Comparison of ENCODE assay signal across 25 mouse cellular contexts in the genomic region with DNA sequence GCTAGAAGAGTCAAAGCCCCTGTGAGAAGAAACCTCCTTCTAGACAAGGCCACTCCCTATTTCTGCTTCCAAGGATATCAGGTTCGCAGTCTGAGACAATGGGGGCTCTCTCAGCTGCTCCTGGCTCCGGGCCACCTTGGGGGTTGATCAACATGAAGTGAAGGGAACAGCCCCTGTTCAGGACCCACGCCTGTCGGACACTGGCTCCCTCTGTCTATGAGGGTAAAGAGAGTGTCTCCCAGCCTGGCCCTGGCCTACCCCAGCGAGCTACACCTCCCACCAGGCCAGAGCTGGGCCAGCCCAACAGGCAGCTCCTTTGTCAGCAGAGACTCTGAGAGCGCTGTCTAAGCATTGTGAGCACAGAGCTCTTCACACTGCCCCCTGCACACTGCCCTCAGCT. TPM values are rescaled to one million over a fixed set of nuclear protein-coding genes. Genes with fewer than 3 reads are reported as not detected.
DNase-seq lines count a peak whose midpoint lies in the region; ATAC-seq and TF ChIP-seq lines count a peak whose summit lies in the region.
"Had no signal": no experiment of that assay in that cellular context is flagged by ENCODE, and none has a peak within 500 bp of the region (broad histone marks: within the 10 kb centered on the region; RNA-seq: fewer than 3 reads in every experiment).

No protein-coding gene starts in this region.

- no peaks in the 10 kb centered on the region for H3K9me3 ChIP-seq in heart, embryonic 15.5 days (replicated peaks)
- no peaks in the 10 kb centered on the region for H3K9me3 ChIP-seq in neural tube, embryonic 13.5 days
- no peaks in the 10 kb centered on the region for H3K9me3 ChIP-seq in embryonic facial prominence, embryonic 13.5 days
- H3K9me3 ChIP-seq in hindbrain, postnatal 0 days (ENCODE audit: low read length): no peaks in the 10 kb centered on the region
- H3K9me3 ChIP-seq in liver, embryonic 12.5 days (replicated peaks): no peaks in the 10 kb centered on the region
- H3K9me3 ChIP-seq: forebrain, embryonic 15.5 days; hindbrain, embryonic 15.5 days; megakaryocyte, embryonic 14.5 days had no signal

- ATAC-seq in heart, embryonic 15.5 days (replicated peaks; ENCODE audit: insufficient number of reproducible peaks, insufficient read depth, low FRiP score, low read depth): peak; percentile 59; the same call in 1 of the 2 replicates
- peak; percentile 64 for ATAC-seq in neural tube, embryonic 13.5 days (ENCODE audit: low read depth)
- no peak for ATAC-seq in embryonic facial prominence, embryonic 13.5 days (ENCODE audit: insufficient number of reproducible peaks, insufficient read depth, low FRiP score, low TSS enrichment, low read depth)
- ATAC-seq in hindbrain, postnatal 0 days: peak; percentile 80
- no peak for ATAC-seq in liver, embryonic 12.5 days
- ATAC-seq: forebrain, embryonic 15.5 days; liver, postnatal 0 days had no signal

- no peak for TF ChIP-seq CTCF in hindbrain, postnatal 0 days (IDR thresholded peaks at IDR 0.05; ENCODE audit: low read depth)

- H3K36me3 ChIP-seq in heart, embryonic 15.5 days: no peaks in the 10 kb centered on the region
- H3K36me3 ChIP-seq in neural tube, embryonic 13.5 days: no peaks in the 10 kb centered on the region
- H3K36me3 ChIP-seq in embryonic facial prominence, embryonic 13.5 days: no peaks in the 10 kb centered on the region
- H3K36me3 ChIP-seq in hindbrain, postnatal 0 days (ENCODE audit: insufficient read depth, low read length): no peaks in the 10 kb centered on the region
- H3K36me3 ChIP-seq in liver, embryonic 12.5 days: no peaks in the 10 kb centered on the region
- H3K36me3 ChIP-seq: forebrain, embryonic 15.5 days; hindbrain, embryonic 15.5 days had no signal

- H3K9ac ChIP-seq in heart, embryonic 15.5 days: no peak overlapping the region
- no peak overlapping the region for H3K9ac ChIP-seq in neural tube, embryonic 13.5 days
- 0 out of 2 replicates have a peak overlapping the region, but pooled peaks have one; percentile 44 for H3K9ac ChIP-seq in embryonic facial prominence, embryonic 13.5 days
- H3K9ac ChIP-seq in hindbrain, postnatal 0 days (replicated peaks; ENCODE audit: low read length): no peak overlapping the region
- no peak overlapping the region for H3K9ac ChIP-seq in liver, embryonic 12.5 days
- H3K9ac ChIP-seq: forebrain, embryonic 15.5 days; hindbrain, embryonic 15.5 days; liver, postnatal 0 days had no signal

- DNase-seq in heart, adult 8-10 months (ENCODE audit: low spot score): no peak
- DNase-seq in neural tube, embryonic 10.5 days (ENCODE audit: extremely low spot score, low spot score): no peak
- no peak for DNase-seq in hindbrain, postnatal 0 days (ENCODE audit: low spot score)
- no peak for DNase-seq in ovary, postnatal 10 days (ENCODE audit: low spot score)
- DNase-seq: adrenal gland, postnatal 25 days; cerebellum, adult 8-10 months; gastrocnemius, postnatal 36 days; kidney, adult 11 months; kidney, postnatal 10 days; liver; liver, postnatal 0 days; thymus, postnatal 36 days had no signal

- H3K27me3 ChIP-seq in heart, embryonic 15.5 days: peaks cover 33% of the 10 kb centered on the region
- H3K27me3 ChIP-seq in neural tube, embryonic 13.5 days: peaks cover 22% of the 10 kb centered on the region
- peaks cover 29% of the 10 kb centered on the region for H3K27me3 ChIP-seq in embryonic facial prominence, embryonic 13.5 days
- peaks cover 8% of the 10 kb centered on the region; the same call in 1 of the 2 replicates for H3K27me3 ChIP-seq in hindbrain, postnatal 0 days (ENCODE audit: insufficient read depth, low read length)
- H3K27me3 ChIP-seq in liver, embryonic 12.5 days (replicated peaks): peaks cover 34% of the 10 kb centered on the region

- no peak overlapping the region for H3K4me2 ChIP-seq in heart, embryonic 15.5 days
- H3K4me2 ChIP-seq in neural tube, embryonic 13.5 days: no peak overlapping the region
- H3K4me2 ChIP-seq in embryonic facial prominence, embryonic 13.5 days: no peak overlapping the region
- H3K4me2 ChIP-seq in hindbrain, postnatal 0 days (ENCODE audit: low read depth, low read length): no peak overlapping the region
- H3K4me2 ChIP-seq in liver, embryonic 12.5 days: no peak overlapping the region
- H3K4me2 ChIP-seq: forebrain, embryonic 15.5 days; hindbrain, embryonic 15.5 days had no signal

- 52% methylated on average over 6 of the region's 6 CpGs for WGBS in heart, embryonic 15.5 days
- WGBS in neural tube, embryonic 13.5 days: 48% methylated on average over 6 of the region's 6 CpGs
- WGBS in embryonic facial prominence, embryonic 13.5 days: 15% methylated on average over 6 of the region's 6 CpGs
- WGBS in hindbrain, postnatal 0 days: 27% methylated on average over 6 of the region's 6 CpGs
- 52% methylated on average over 6 of the region's 6 CpGs for WGBS in liver, embryonic 12.5 days (ENCODE audit: insufficient replicate concordance)

- no peak overlapping the region for H3K27ac ChIP-seq in heart, embryonic 15.5 days
- peak overlapping the region; percentile 2 for H3K27ac ChIP-seq in neural tube, embryonic 13.5 days (replicated peaks)
- H3K27ac ChIP-seq in embryonic facial prominence, embryonic 13.5 days: peak overlapping the region; percentile 24; the same call in 1 of the 2 replicates
- no peak overlapping the region for H3K27ac ChIP-seq in hindbrain, postnatal 0 days
- no peak overlapping the region for H3K27ac ChIP-seq in liver, embryonic 12.5 days
- H3K27ac ChIP-seq: forebrain, embryonic 15.5 days; hindbrain, embryonic 15.5 days had no signal

- H3K4me3 ChIP-seq in heart, embryonic 15.5 days: no peak overlapping the region
- no peak overlapping the region for H3K4me3 ChIP-seq in neural tube, embryonic 13.5 days
- H3K4me3 ChIP-seq in embryonic facial prominence, embryonic 13.5 days: no peak overlapping the region
- no peak overlapping the region for H3K4me3 ChIP-seq in hindbrain, postnatal 0 days (ENCODE audit: low read length)
- no peak overlapping the region for H3K4me3 ChIP-seq in liver, embryonic 12.5 days
- H3K4me3 ChIP-seq: forebrain, embryonic 15.5 days; hindbrain, embryonic 15.5 days; megakaryocyte, embryonic 14.5 days had no signal

- H3K4me1 ChIP-seq in heart, embryonic 15.5 days (replicated peaks): peaks cover 8% of the 10 kb centered on the region
- H3K4me1 ChIP-seq in neural tube, embryonic 13.5 days (replicated peaks): peaks cover 24% of the 10 kb centered on the region
- peaks cover 14% of the 10 kb centered on the region for H3K4me1 ChIP-seq in embryonic facial prominence, embryonic 13.5 days
- no peaks in the 10 kb centered on the region; the same call in 1 of the 2 replicates for H3K4me1 ChIP-seq in hindbrain, postnatal 0 days (ENCODE audit: insufficient read depth, low read length)
- H3K4me1 ChIP-seq in liver, embryonic 12.5 days: peaks cover 8% of the 10 kb centered on the region

RNA-seq across cellular contexts. Expression of gene Kif19a, which starts 4.7 kb away (rescaled TPM):
- polyA plus RNA-seq in heart, embryonic 15.5 days (2015; fragmentation: Nextera tagmentation; extraction: Ambion mirVana): 0.16 and 0.33 TPM in 2 replicates
- total RNA-seq in heart, adult 8-10 months (2022): under 1 TPM; 0.25 to 0.80 (median 0.42) TPM
- polyA plus RNA-seq in neural tube, embryonic 13.5 days (2015; fragmentation: Nextera tagmentation; extraction: Ambion mirVana): 1.3 and 1.6 TPM in 2 replicates
- polyA plus RNA-seq in embryonic facial prominence, embryonic 13.5 days (2015; fragmentation: Nextera tagmentation; extraction: Ambion mirVana): 0.69 and 2.2 TPM in 2 replicates
- 7.4 and 13.5 TPM in 2 replicates for total RNA-seq in hindbrain, postnatal 0 days (2014; rRNA removed)
- 0.99 and 1.6 TPM in 2 replicates for polyA plus RNA-seq in hindbrain, postnatal 0 days (2015; fragmentation: Nextera tagmentation; extraction: Ambion mirVana)
- polyA plus RNA-seq in liver, embryonic 12.5 days (2016; fragmentation: Nextera tagmentation; extraction: Ambion mirVana): 0.13 TPM in 1 of 2 replicates, not detected in the other
- total RNA-seq: MEL had no signal

RNA-seq across cellular contexts. Expression of gene Btbd17, which starts 25.8 kb away (rescaled TPM):
- 0.08 and 0.46 TPM in 2 replicates for polyA plus RNA-seq in heart, embryonic 15.5 days (2015; fragmentation: Nextera tagmentation; extraction: Ambion mirVana)
- total RNA-seq in heart, adult 8-10 months (2022): not detected
- 19.4 and 22.7 TPM in 2 replicates for polyA plus RNA-seq in neural tube, embryonic 13.5 days (2015; fragmentation: Nextera tagmentation; extraction: Ambion mirVana)
- polyA plus RNA-seq in embryonic facial prominence, embryonic 13.5 days (2015; fragmentation: Nextera tagmentation; extraction: Ambion mirVana): 1.1 and 1.6 TPM in 2 replicates
- total RNA-seq in hindbrain, postnatal 0 days (2014; rRNA removed): 84.6 and 94.0 TPM in 2 replicates
- 30.4 and 31.1 TPM in 2 replicates for polyA plus RNA-seq in hindbrain, postnatal 0 days (2015; fragmentation: Nextera tagmentation; extraction: Ambion mirVana)
- polyA plus RNA-seq in liver, embryonic 12.5 days (2016; fragmentation: Nextera tagmentation; extraction: Ambion mirVana): not detected in 2 replicates
- total RNA-seq: adrenal gland, postnatal 25 days; CH12.LX; MEL had no signal
- polyA plus RNA-seq: liver, postnatal 0 days had no signal

RNA-seq across cellular contexts. Expression of gene Gpr142, which starts 28.8 kb away (rescaled TPM):
- not detected in 2 replicates for polyA plus RNA-seq in heart, embryonic 15.5 days (2015; fragmentation: Nextera tagmentation; extraction: Ambion mirVana)
- not detected for total RNA-seq in heart, adult 8-10 months (2022)
- polyA plus RNA-seq in neural tube, embryonic 13.5 days (2015; fragmentation: Nextera tagmentation; extraction: Ambion mirVana): not detected in 2 replicates
- not detected in 2 replicates for polyA plus RNA-seq in embryonic facial prominence, embryonic 13.5 days (2015; fragmentation: Nextera tagmentation; extraction: Ambion mirVana)
- total RNA-seq in hindbrain, postnatal 0 days (2014; rRNA removed): 0.58 TPM in 1 of 2 replicates, not detected in the other
- not detected in 2 replicates for polyA plus RNA-seq in hindbrain, postnatal 0 days (2015; fragmentation: Nextera tagmentation; extraction: Ambion mirVana)
- polyA plus RNA-seq in liver, embryonic 12.5 days (2016; fragmentation: Nextera tagmentation; extraction: Ambion mirVana): not detected in 2 replicates
- total RNA-seq: adrenal gland, postnatal 25 days; CH12.LX; gastrocnemius, postnatal 36 days; layer of hippocampus, adult 18-20 months; left cerebral cortex, postnatal 25 days; MEL had no signal
- polyA plus RNA-seq: cortical plate, adult 2 months; forebrain, embryonic 15.5 days; heart, postnatal 0 days; hindbrain, embryonic 15.5 days; liver, postnatal 0 days had no signal

RNA-seq across cellular contexts. Expression of gene Dnaic2, which starts 42.7 kb away (rescaled TPM):
- polyA plus RNA-seq in heart, embryonic 15.5 days (2015; fragmentation: Nextera tagmentation; extraction: Ambion mirVana): 0.64 and 1.0 TPM in 2 replicates
- total RNA-seq in heart, adult 8-10 months (2022): under 1 TPM in 1 of 4 experiments, not detected in 3; 0.47 TPM
- 2.9 TPM in 2 replicates for polyA plus RNA-seq in neural tube, embryonic 13.5 days (2015; fragmentation: Nextera tagmentation; extraction: Ambion mirVana)
- polyA plus RNA-seq in embryonic facial prominence, embryonic 13.5 days (2015; fragmentation: Nextera tagmentation; extraction: Ambion mirVana): 1.1 TPM in 2 replicates
- 5.1 and 5.8 TPM in 2 replicates for total RNA-seq in hindbrain, postnatal 0 days (2014; rRNA removed)
- polyA plus RNA-seq in hindbrain, postnatal 0 days (2015; fragmentation: Nextera tagmentation; extraction: Ambion mirVana): 3.1 and 3.2 TPM in 2 replicates
- 0.05 TPM in 1 of 2 replicates, not detected in the other for polyA plus RNA-seq in liver, embryonic 12.5 days (2016; fragmentation: Nextera tagmentation; extraction: Ambion mirVana)
- total RNA-seq: MEL had no signal

Comparison
In these comparisons a context has a peak if more than half of its experiments do, and no peak if none do; other contexts are left out.
1. ATAC-seq: peak in heart, embryonic 15.5 days (single experiment), neural tube, embryonic 13.5 days (single experiment) and hindbrain, postnatal 0 days (single experiment); none in embryonic facial prominence, embryonic 13.5 days (single experiment) and liver, embryonic 12.5 days (single experiment).
2. H3K27ac ChIP-seq: peak in neural tube, embryonic 13.5 days (single experiment) and embryonic facial prominence, embryonic 13.5 days (single experiment); none in heart, embryonic 15.5 days (single experiment), hindbrain, postnatal 0 days (single experiment) and liver, embryonic 12.5 days (single experiment).